Mouse (Mus musculus): ENCODE measurements at regions not wholly inside any gene's neighbourhood (a gene's known extent, or its start where the extent isn't known, plus 50 kb on each side); places are given as distances from the start of the nearest gene placed in this dataset.
"Not testable (repeated sequence)": the region's sequence is repeated elsewhere in the genome, so short reads cannot be mapped to it uniquely, and the experiment has no call there.

DNA sequence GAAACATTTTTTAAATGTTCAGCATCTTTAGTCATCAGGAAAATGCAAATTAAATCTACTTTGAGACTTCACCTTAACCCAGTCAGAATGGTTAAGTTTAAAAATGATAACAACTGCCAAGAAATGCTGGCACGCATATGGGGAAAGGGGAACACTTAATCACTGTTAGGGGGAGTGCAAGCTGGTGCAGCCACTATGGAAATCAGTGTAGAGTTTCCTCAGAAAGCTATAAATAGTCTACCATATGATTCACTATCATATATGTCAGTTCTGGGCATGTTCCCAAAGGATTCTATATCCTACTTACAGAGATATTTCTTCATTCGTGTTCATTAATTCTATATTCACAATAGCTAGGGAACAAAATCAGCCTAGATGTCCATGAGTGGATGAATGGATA is 61.6 kb upstream of the Tra2b start:
- Histone ChIP-seq H3K4me3 (ENCODE audit: insufficient read depth, low read depth, low read length) (no peak overlapping the region), H3K36me3 (ENCODE audit: control insufficient read depth, insufficient read depth, low read length) (no peaks in the 10 kb centered on the region), H3K27ac (ENCODE audit: insufficient read depth, low read depth, low read length) (no peak overlapping the region), H3K4me1 (ENCODE audit: control insufficient read depth, insufficient read depth, low read length) (no peaks in the 10 kb centered on the region), H3K27me3 (replicated peaks; ENCODE audit: control insufficient read depth, insufficient read depth, low read length) (no peaks in the 10 kb centered on the region)
- WGBS: 69% methylated on average over 2 of the region's 2 CpGs
- DNase-seq: no peak
- TF ChIP-seq CTCF (conservative IDR thresholded peaks at IDR 0.05; ENCODE audit: insufficient read depth, insufficient read length, low read depth, low read length) (no peak), POLR2A (IDR thresholded peaks at IDR 0.05; ENCODE audit: low read depth, low read length) (no peak)

DNA sequence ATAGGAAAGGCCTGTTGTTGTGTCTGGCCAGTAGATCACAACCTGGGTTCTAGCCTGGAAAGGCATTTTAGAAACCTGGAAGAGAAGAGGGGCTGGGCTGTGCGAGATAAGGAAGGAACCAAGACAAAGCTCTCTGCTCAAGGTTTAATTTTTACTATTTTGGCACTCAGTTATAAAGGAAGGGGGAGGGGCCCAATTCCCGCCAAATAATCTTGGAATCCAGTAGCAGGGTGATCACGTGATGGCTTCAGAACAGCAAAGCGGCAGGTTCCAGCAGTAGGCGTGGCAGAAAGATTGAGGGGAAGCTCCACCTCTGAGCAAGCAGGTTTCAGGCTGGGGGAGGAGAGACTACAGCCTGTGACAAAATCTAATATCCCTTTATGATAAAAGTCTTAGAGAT is 59.4 kb upstream of the Tra2b start:
- 35% methylated on average over 5 of the region's 5 CpGs for WGBS
- H3K36me3 ChIP-seq (ENCODE audit: control insufficient read depth, insufficient read depth, low read length); H3K27ac ChIP-seq (ENCODE audit: insufficient read depth, low read depth, low read length); H3K4me1 ChIP-seq (ENCODE audit: control insufficient read depth, insufficient read depth, low read length); H3K4me3 ChIP-seq (ENCODE audit: insufficient read depth, low read depth, low read length); H3K27me3 ChIP-seq (replicated peaks; ENCODE audit: control insufficient read depth, insufficient read depth, low read length): not testable (repeated sequence)
- DNase-seq: peak; percentile 46

GRCm38 (mm10) chr16:22316251-22316711 is 50.5 kb upstream of the Tra2b start:
- H3K4me1 ChIP-seq (ENCODE audit: control insufficient read depth, insufficient read depth, low read length): peaks cover 3% of the 10 kb centered on the region; the same call in 1 of the 2 replicates
- TF ChIP-seq CTCF (conservative IDR thresholded peaks at IDR 0.05; ENCODE audit: insufficient read depth, insufficient read length, low read depth, low read length): no peak
- TF ChIP-seq POLR2A (IDR thresholded peaks at IDR 0.05; ENCODE audit: low read depth, low read length): no peak
- WGBS: 57% methylated on average over 8 of the region's 8 CpGs

More at GRCm38 (mm10) chr16:22316251-22316711, 50.5 kb upstream of the Tra2b start:
- Histone ChIP-seq H3K4me3 (ENCODE audit: insufficient read depth, low read depth, low read length) (no peak overlapping the region), H3K36me3 (ENCODE audit: control insufficient read depth, insufficient read depth, low read length) (no peaks in the 10 kb centered on the region), H3K27me3 (replicated peaks; ENCODE audit: control insufficient read depth, insufficient read depth, low read length) (no peaks in the 10 kb centered on the region), H3K27ac (ENCODE audit: insufficient read depth, low read depth, low read length) (no peak overlapping the region)
- peak; percentile 84 for DNase-seq

All from kidney, adult 2 months (tissue).